Mouse (Mus musculus) kidney, embryonic 16.5 days (tissue): Measurements from ENCODE around the gene Hnrnpk. TPM values are rescaled to one million over a fixed set of nuclear protein-coding genes. Genes with fewer than 3 reads are reported as not detected.

Source experiments
- ATAC-seq: fragments of 200-750 bp; cut with Nextera tagmentation; 2 replicates; pipeline ENCODE4 v1.8.0; 2017; ENCODE audit warnings: moderate TSS enrichment; ENCODE audit not compliant: low FRiP score, low TSS enrichment
- H3K27ac ChIP-seq: fragments of 300-500 bp; sonication (generic); 2 replicates; pipeline ENCODE4 v1.5.1; 2014; ENCODE audit warnings: low read length
- H3K27me3 ChIP-seq: fragments of 300-500 bp; sonication (generic); 2 replicates; pipeline ENCODE4 v1.6.1; 2014; ENCODE audit warnings: low read length, control low read depth, mixed read lengths; ENCODE audit not compliant: insufficient read depth
- H3K36me3 ChIP-seq: fragments of 300-500 bp; sonication (generic); 2 replicates; pipeline ENCODE4 v1.6.1; 2014; ENCODE audit warnings: low read length, control low read depth, mixed read lengths; ENCODE audit not compliant: insufficient read depth
- H3K4me1 ChIP-seq: fragments of 300-500 bp; sonication (generic); 2 replicates; pipeline ENCODE4 v1.6.1; 2014; ENCODE audit warnings: low read length, control low read depth, mixed read lengths; ENCODE audit not compliant: insufficient read depth
- H3K4me2 ChIP-seq: fragments of 300-500 bp; sonication (generic); replicated peaks from 2 replicates; pipeline ENCODE4 v1.6.1; 2014; ENCODE audit warnings: low read depth, low read length
- H3K4me3 ChIP-seq: fragments of 300-500 bp; sonication (generic); 2 replicates; pipeline ENCODE4 v1.5.1; 2014; ENCODE audit warnings: mild to moderate bottlenecking, low read length
- H3K9ac ChIP-seq: fragments of 300-500 bp; sonication (generic); replicated peaks from 2 replicates; pipeline ENCODE4 v1.6.1; 2014; ENCODE audit warnings: low read length
- H3K9me3 ChIP-seq: fragments of 300-500 bp; sonication (generic); 2 replicates; pipeline ENCODE4 v1.6.1; 2016; ENCODE audit warnings: low read length, control low read depth
- WGBS: fragments of 180-500 bp; shearing (Covaris S2); extraction: QIAGEN DNeasy Blood & Tissue Kit; methylation state at CpG from one replicate; pipeline ENCODE4 v1.1.7; 2014; 5-methylcytosine and 5-hydroxymethylcytosine counted together
- microRNA counts: library from miRNA; unstranded; fragments of <30 nt; microRNA quantifications from one replicate; lab custom pipeline; 2016
- microRNA-seq: library from miRNA; unstranded; fragments of <30 nt; microRNA quantifications from one replicate; pipeline ENCODE4, GENCODE M21; 2016
- polyA plus RNA-seq: library from polyadenylated mRNA; unstranded; fragments of >200 nt; fragmentation: Nextera tagmentation; extraction: Ambion mirVana; gene quantifications from 2 replicates; pipeline ENCODE4 v1.2.1, GENCODE M21; 2015

The Hnrnpk gene
- polyA plus RNA-seq, 1 experiment from 2014 or later: 1,686 TPM

- H3K4me2 ChIP-seq: no peak overlapping the region
- no peak for ATAC-seq
- no peaks in the 10 kb centered on the region for H3K27me3 ChIP-seq
- no peak overlapping the region for H3K27ac ChIP-seq
- WGBS: 59% methylated on average over 4 of the region's 4 CpGs
- no peaks in the 10 kb centered on the region for H3K9me3 ChIP-seq
- no peaks in the 10 kb centered on the region for H3K4me1 ChIP-seq
- H3K36me3 ChIP-seq: no peaks in the 10 kb centered on the region
- no peak overlapping the region for H3K4me3 ChIP-seq
- H3K9ac ChIP-seq: no peak overlapping the region
Observed at GRCm38 (mm10) chr13:58350606-58351005, 52.5 kb downstream of the Hnrnpk start.

GRCm38 (mm10) chr13:58344505-58344904 is 58.6 kb downstream of the Hnrnpk start:
- no peaks in the 10 kb centered on the region for H3K36me3 ChIP-seq
- no peaks in the 10 kb centered on the region for H3K27me3 ChIP-seq
- H3K4me1 ChIP-seq: no peaks in the 10 kb centered on the region
- ATAC-seq: no peak
- WGBS: 86% methylated on average over 9 of the region's 9 CpGs
- H3K4me2 ChIP-seq: no peak overlapping the region
- H3K4me3 ChIP-seq: no peak overlapping the region
- H3K9me3 ChIP-seq: no peaks in the 10 kb centered on the region
- no peak overlapping the region for H3K9ac ChIP-seq
- no peak overlapping the region for H3K27ac ChIP-seq

MicroRNAs within 50 kb of the gene (microRNA counts, 519-probe panel; counts per million panel counts)
- 3,248 counts per million, percentile 75 among the panel's probes with 10 or more counts for microRNA mmu-miR-7a (lab: Ali Mortazavi, UCI)

Small RNA genes lying within 50 kb of the gene (microRNA-seq; reads per million reads assigned to microRNA genes)
- gene Mir7-1: 67.2 reads per million, percentile 51 among the genes with 10 or more reads in this experiment

Other genes with a start within 250 kb of the Hnrnpk start
- gene Idnk, start 245.7 kb downstream of the Hnrnpk start, polyA plus RNA-seq: 38.6 and 39.9 TPM in 2 replicates
- 103 and 104 TPM in 2 replicates for gene Ubqln1, start 187.7 kb downstream of the Hnrnpk start, polyA plus RNA-seq
- gene Gkap1, start 127.6 kb downstream of the Hnrnpk start, polyA plus RNA-seq: 22.5 and 25.8 TPM in 2 replicates
- gene Kif27, start 44.2 kb downstream of the Hnrnpk start, polyA plus RNA-seq: 0.71 and 0.84 TPM in 2 replicates
- gene 2210016F16Rik, start 18.1 kb downstream of the Hnrnpk start, polyA plus RNA-seq: 29.3 and 31.0 TPM in 2 replicates
- 23.2 and 25.7 TPM in 2 replicates for gene Rmi1, start 1.1 kb downstream of the Hnrnpk start, polyA plus RNA-seq
- 0.08 TPM in 1 of 2 replicates, not detected in the other for gene Slc28a3, start 207.5 kb upstream of the Hnrnpk start, polyA plus RNA-seq